Mouse (Mus musculus) T-cell, adult 2 months (primary cell): ENCODE data around the gene Med23.

Source experiments
- DNase-seq: peaks from one replicate; pipeline ENCODE4 v3.0.0; 2022; ENCODE audit warnings: low spot score

The Med23 gene

GRCm38 (mm10) chr10:24873624-24874023 is 3.8 kb downstream of the Med23 start:
- DNase-seq: no peak

- peak; percentile 13 for DNase-seq
Measured at GRCm38 (mm10) chr10:24886008-24886407, 16.2 kb downstream of the Med23 start.

GRCm38 (mm10) chr10:24888343-24888742 is 18.6 kb downstream of the Med23 start:
- no peak for DNase-seq

- DNase-seq: peak; percentile 20
Measured at GRCm38 (mm10) chr10:24895927-24896326, 26.1 kb downstream of the Med23 start.

GRCm38 (mm10) chr10:24905627-24906026 is 35.8 kb downstream of the Med23 start:
- no peak for DNase-seq

GRCm38 (mm10) chr10:24911199-24911598 is 41.4 kb downstream of the Med23 start:
- DNase-seq: no peak

- DNase-seq: no peak
Measured at GRCm38 (mm10) chr10:24912576-24912975, 42.8 kb downstream of the Med23 start.

GRCm38 (mm10) chr10:24915486-24915885 is 45.7 kb downstream of the Med23 start:
- DNase-seq: no peak

- no peak for DNase-seq
Measured at GRCm38 (mm10) chr10:24922977-24923376, 53.2 kb downstream of the Med23 start.

- no peak for DNase-seq
Measured at GRCm38 (mm10) chr10:24924296-24924695, 54.5 kb downstream of the Med23 start.

GRCm38 (mm10) chr10:24926380-24926779 is 56.6 kb downstream of the Med23 start:
- no peak for DNase-seq

GRCm38 (mm10) chr10:24926962-24927720 is 57.4 kb downstream of the Med23 start, which contains the start of gene Arg1:
Gene Arg1 (minus strand): TSS chr10:24927484.
- DNase-seq: no peak

- no peak for DNase-seq
Measured at GRCm38 (mm10) chr10:24928072-24928471, 58.3 kb downstream of the Med23 start.

GRCm38 (mm10) chr10:24930143-24930542 is 60.4 kb downstream of the Med23 start:
- DNase-seq: no peak

- DNase-seq: no peak
Measured at GRCm38 (mm10) chr10:24947871-24948270, 78.1 kb downstream of the Med23 start.

- no peak for DNase-seq
Measured at GRCm38 (mm10) chr10:24948278-24948677, 78.5 kb downstream of the Med23 start.

GRCm38 (mm10) chr10:24950223-24950622 is 80.4 kb downstream of the Med23 start:
- no peak for DNase-seq

- DNase-seq: no peak
Measured at GRCm38 (mm10) chr10:24951575-24951974, 81.8 kb downstream of the Med23 start.

- DNase-seq: no peak
Measured at GRCm38 (mm10) chr10:24952549-24952948, 82.8 kb downstream of the Med23 start.

GRCm38 (mm10) chr10:24953876-24954275 is 84.1 kb downstream of the Med23 start:
- no peak for DNase-seq

GRCm38 (mm10) chr10:24958280-24959042 is 88.7 kb downstream of the Med23 start:
- DNase-seq: no peak

GRCm38 (mm10) chr10:24959043-24959916 is 89.5 kb downstream of the Med23 start:
- no peak for DNase-seq
